ENCODE assay signal across 25 mouse cellular contexts in genomic region chr17:14927644-14928218, GRCm38 (mm10). TPM values are rescaled to one million over a fixed set of nuclear protein-coding genes. Genes with fewer than 3 reads are reported as not detected.
A peak's percentile ranks its signal among the peaks of the same experiment; 100 is the strongest.
DNase-seq lines count a peak whose midpoint lies in the region; ATAC-seq and TF ChIP-seq lines count a peak whose summit lies in the region.
"Had no signal": no experiment of that assay in that cellular context is flagged by ENCODE, and none has a peak within 500 bp of the region (broad histone marks: within the 10 kb centered on the region; RNA-seq: fewer than 3 reads in every experiment).

No protein-coding gene starts in this region.

- H3K36me3 ChIP-seq in CH12.LX (replicated peaks in 1 of 2; ENCODE audit: control insufficient read depth in 1 of 2, insufficient read depth in 1 of 2, low read length in 1 of 2) = peaks cover 0 to 2% of the 10 kb centered on the region in 2 experiments
- no peaks in the 10 kb centered on the region for H3K36me3 ChIP-seq in forebrain, embryonic 16.5 days (ENCODE audit: control insufficient read depth, insufficient read depth)
- H3K36me3 ChIP-seq: embryonic facial prominence, embryonic 13.5 days; forebrain, embryonic 15.5 days; G1E had no signal

- H3K9ac ChIP-seq in CH12.LX (ENCODE audit: insufficient read depth, low read depth) = peak overlapping the region; percentile 46
- no peak overlapping the region for H3K9ac ChIP-seq in forebrain, embryonic 16.5 days (replicated peaks; ENCODE audit: low read depth, low read length)
- H3K9ac ChIP-seq: embryonic facial prominence, embryonic 13.5 days; forebrain, embryonic 13.5 days; forebrain, embryonic 15.5 days had no signal

- H3K4me2 ChIP-seq in CH12.LX (ENCODE audit: insufficient read depth, low read depth, poor library complexity, severe bottlenecking) = peak overlapping the region; percentile 92
- H3K4me2 ChIP-seq in forebrain, embryonic 16.5 days (ENCODE audit: low read length) = no peak overlapping the region
- H3K4me2 ChIP-seq: embryonic facial prominence, embryonic 13.5 days; forebrain, embryonic 13.5 days; forebrain, embryonic 15.5 days had no signal

- TF ChIP-seq CTCF in CH12.LX (conservative IDR thresholded peaks at IDR 0.05 in 1 of 2, IDR thresholded peaks at IDR 0.05 in 1 of 2; ENCODE audit: low read depth in 2 of 2, low read length in 2 of 2) = no peak

- DNase-seq in A20 (ENCODE audit: low read depth, low spot score) (peak; percentile 81), CH12.LX (ENCODE audit: extremely low read depth) (peak; percentile 98), R1 (ENCODE audit: low read depth, low spot score) (peak; percentile 79)
- no peak for DNase-seq in kidney, adult 18-20 months
- no peak for DNase-seq in retina, postnatal 1 day
- DNase-seq: adrenal gland, adult 8-10 months; adrenal gland, postnatal 14 days; adrenal gland, postnatal 36 days; B cell, adult 2 months; cerebellum, adult 11-12 months; cerebellum, adult 2 months; cerebellum, adult 9-10 months; cerebellum, postnatal 10 days; cerebellum, postnatal 25 days had no signal

- in situ Hi-C loops in CH12.LX (cut with MboI; ENCODE audit: low pct_ligation_motif_present, low pct_unique_long_range_greater_than_20kb, low sequenced_read_pairs) = no loop called here

- ATAC-seq in forebrain, embryonic 16.5 days = no peak
- ATAC-seq: activated CD4-positive, CD25-positive, alpha-beta regulatory T cell, adult 4 months; CD4-positive, CD25-positive, alpha-beta regulatory T cell, adult 4 months; forebrain, embryonic 13.5 days; forebrain, embryonic 15.5 days; Patski had no signal

- peaks cover 23 to 57% of the 10 kb centered on the region in 2 experiments for H3K4me1 ChIP-seq in CH12.LX (ENCODE audit: control insufficient read depth in 1 of 2, insufficient read depth in 2 of 2)
- no peaks in the 10 kb centered on the region for H3K4me1 ChIP-seq in forebrain, embryonic 16.5 days (replicated peaks; ENCODE audit: control insufficient read depth, insufficient read depth, low read length)
- H3K4me1 ChIP-seq: forebrain, embryonic 13.5 days; forebrain, embryonic 15.5 days had no signal

- peak; percentile 49 for TF ChIP-seq POLR2A in CH12.LX (IDR thresholded peaks at IDR 0.05; ENCODE audit: low read depth, low read length)

- 85% methylated on average over 8 of the region's 8 CpGs for WGBS in forebrain, embryonic 16.5 days

- H3K9me3 ChIP-seq in CH12.LX (replicated peaks; ENCODE audit: low read length) = peaks cover 15% of the 10 kb centered on the region
- no peaks in the 10 kb centered on the region for H3K9me3 ChIP-seq in forebrain, embryonic 16.5 days (ENCODE audit: control insufficient read depth, low read length)
- H3K9me3 ChIP-seq: forebrain, embryonic 13.5 days; forebrain, embryonic 15.5 days; G1E had no signal

- H3K4me3 ChIP-seq in CH12.LX (replicated peaks in 1 of 3; ENCODE audit: low read depth in 2 of 3, low read length in 2 of 3, poor library complexity in 1 of 3) = peak overlapping the region in 2 of 3 experiments; percentile 36 to 38
- H3K4me3 ChIP-seq in forebrain, embryonic 16.5 days (replicated peaks; ENCODE audit: low read length) = no peak overlapping the region
- H3K4me3 ChIP-seq: embryonic facial prominence, embryonic 13.5 days; forebrain, embryonic 13.5 days; forebrain, embryonic 15.5 days had no signal

- TF ChIP-seq RAD21 in CH12.LX (IDR thresholded peaks at IDR 0.05; ENCODE audit: low read depth, low read length) = no peak

- dilution Hi-C loops in CH12.LX (cut with MboI; ENCODE audit: extremely low pct_ligation_motif_present, extremely low pct_unique_long_range_greater_than_20kb, low sequenced_read_pairs) = no loop called here

- H3K27ac ChIP-seq in CH12.LX (ENCODE audit: insufficient read depth, low read depth) = peak overlapping the region; percentile 96
- no peak overlapping the region for H3K27ac ChIP-seq in forebrain, embryonic 16.5 days (ENCODE audit: low read length)
- H3K27ac ChIP-seq: embryonic facial prominence, embryonic 13.5 days; forebrain, embryonic 13.5 days; forebrain, embryonic 15.5 days had no signal

- H3K79me2 ChIP-seq in CH12.LX (replicated peaks; ENCODE audit: control insufficient read depth, extremely low read depth, insufficient read depth, poor library complexity, severe bottlenecking) = no peaks in the 10 kb centered on the region

- H3K27me3 ChIP-seq in CH12.LX (replicated peaks) = no peaks in the 10 kb centered on the region
- no peaks in the 10 kb centered on the region for H3K27me3 ChIP-seq in forebrain, embryonic 16.5 days (replicated peaks; ENCODE audit: control insufficient read depth, insufficient read depth, low read length)
- H3K27me3 ChIP-seq: embryonic facial prominence, embryonic 13.5 days; forebrain, embryonic 13.5 days; forebrain, embryonic 15.5 days had no signal

- peak; percentile 80 for TF ChIP-seq EP300 in CH12.LX (IDR thresholded peaks at IDR 0.05; ENCODE audit: low read length)

TF ChIP-seq in CH12.LX, 34 proteins besides CTCF, POLR2A, EP300 and RAD21:
- TF ChIP-seq USF1 (IDR thresholded peaks at IDR 0.05; ENCODE audit: low read depth, low read length) (no peak), MEF2A (IDR thresholded peaks at IDR 0.05; ENCODE audit: borderline replicate concordance, low read depth, low read length) (peak; percentile 85), MAFK (IDR thresholded peaks at IDR 0.05; ENCODE audit: insufficient replicate concordance, low read length) (peak; percentile 28; the same call in 1 of the 2 replicates), NELFE (IDR thresholded peaks at IDR 0.05; ENCODE audit: low read depth, low read length) (peak; percentile 68), MYC (IDR thresholded peaks at IDR 0.05; ENCODE audit: low read depth, low read length) (peak; percentile 17; the same call in 1 of the 2 replicates), RCOR1 (conservative IDR thresholded peaks at IDR 0.05; ENCODE audit: low read depth, low read length) (peak; percentile 72; the same call in 1 of the 2 replicates), IRF4 (IDR thresholded peaks at IDR 0.05; ENCODE audit: low read depth, low read length) (peak; percentile 69), USF2 (conservative IDR thresholded peaks at IDR 0.05; ENCODE audit: low read depth, low read length) (no peak), ZC3H11A (IDR thresholded peaks at IDR 0.05; ENCODE audit: low read depth, low read length) (no peak), UBTF (IDR thresholded peaks at IDR 0.05; ENCODE audit: low read depth, low read length) (no peak), SIN3A (IDR thresholded peaks at IDR 0.05; ENCODE audit: low read length) (peak; percentile 82), MAZ (IDR thresholded peaks at IDR 0.05; ENCODE audit: low read depth, low read length) (peak; percentile 64; the same call in 1 of the 2 replicates), TBP (conservative IDR thresholded peaks at IDR 0.05; ENCODE audit: low read depth, low read length) (peak; percentile 81), NRF1 (IDR thresholded peaks at IDR 0.05; ENCODE audit: low read depth, low read length) (0 out of 2 replicates have a peak, but pooled peaks have one; percentile 14), CHD1 (IDR thresholded peaks at IDR 0.05; ENCODE audit: low read depth, low read length) (peak; percentile 30; the same call in 1 of the 2 replicates), MAX (IDR thresholded peaks at IDR 0.05; ENCODE audit: low read length) (peak; percentile 53; the same call in 1 of the 2 replicates), SMC3 (IDR thresholded peaks at IDR 0.05; ENCODE audit: low read depth, low read length) (no peak), JUND (conservative IDR thresholded peaks at IDR 0.05; ENCODE audit: low read depth, low read length) (peak; percentile 51; the same call in 1 of the 2 replicates), E2F4 (IDR thresholded peaks at IDR 0.05; ENCODE audit: insufficient replicate concordance, low read depth, low read length) (no peak), BHLHE40 (IDR thresholded peaks at IDR 0.05; ENCODE audit: low read depth, low read length) (peak; percentile 69), POLR2AphosphoS2 (IDR thresholded peaks at IDR 0.05; ENCODE audit: low read depth, low read length) (no peak), JUN (IDR thresholded peaks at IDR 0.05; ENCODE audit: insufficient read depth, low read depth, low read length) (peak; percentile 0; the same call in 1 of the 2 replicates), ETS1 (conservative IDR thresholded peaks at IDR 0.05; ENCODE audit: low read depth, low read length) (peak; percentile 77), TCF12 (IDR thresholded peaks at IDR 0.05; ENCODE audit: low read depth, low read length) (peak; percentile 94), KAT2A (IDR thresholded peaks at IDR 0.05; ENCODE audit: insufficient replicate concordance, low read length) (no peak), CHD2 (IDR thresholded peaks at IDR 0.05; ENCODE audit: low read length) (peak; percentile 58; the same call in 1 of the 2 replicates)

RNA-seq across cellular contexts. Expression of gene Wdr27, which starts 15.2 kb away (rescaled TPM):
- total RNA-seq in CH12.LX (2012; rRNA removed) = 1.4 and 2.3 TPM in 2 replicates
- 1.7 and 1.9 TPM in 2 replicates for total RNA-seq in CH12.LX (2014; rRNA removed)
- 1.8 and 2.1 TPM in 2 replicates for polyA plus RNA-seq in CH12.LX (2012; ENCODE audit: insufficient read length, low read depth)
- polyA plus RNA-seq in forebrain, embryonic 16.5 days (2015; fragmentation: Nextera tagmentation; extraction: Ambion mirVana) = 6.3 and 7.5 TPM in 2 replicates

RNA-seq across cellular contexts. Expression of gene 1600012H06Rik, which starts 15.3 kb away (rescaled TPM):
- total RNA-seq in CH12.LX (2012; rRNA removed) = 5.4 and 7.4 TPM in 2 replicates
- total RNA-seq in CH12.LX (2014; rRNA removed) = 10.5 and 10.6 TPM in 2 replicates
- 12.0 and 12.4 TPM in 2 replicates for polyA plus RNA-seq in CH12.LX (2012; ENCODE audit: insufficient read length, low read depth)
- polyA plus RNA-seq in forebrain, embryonic 16.5 days (2015; fragmentation: Nextera tagmentation; extraction: Ambion mirVana) = 33.1 and 37.3 TPM in 2 replicates

RNA-seq across cellular contexts. Expression of gene Phf10, which starts 33.3 kb away (rescaled TPM):
- total RNA-seq in CH12.LX (2012; rRNA removed) (216 and 364 TPM in 2 replicates), CH12.LX (2014; rRNA removed) (343 and 349 TPM in 2 replicates)
- 225 and 226 TPM in 2 replicates for polyA plus RNA-seq in CH12.LX (2012; ENCODE audit: insufficient read length, low read depth)
- 15.1 and 15.3 TPM in 2 replicates for polyA plus RNA-seq in forebrain, embryonic 16.5 days (2015; fragmentation: Nextera tagmentation; extraction: Ambion mirVana)

RNA-seq across cellular contexts. Expression of gene 9030025P20Rik, which starts 50.5 kb away (rescaled TPM):
- total RNA-seq in CH12.LX (2012; rRNA removed) (7.9 and 8.6 TPM in 2 replicates), CH12.LX (2014; rRNA removed) (6.4 and 6.5 TPM in 2 replicates)
- polyA plus RNA-seq in CH12.LX (2012; ENCODE audit: insufficient read length, low read depth) = 5.8 and 7.5 TPM in 2 replicates
- polyA plus RNA-seq in forebrain, embryonic 16.5 days (2015; fragmentation: Nextera tagmentation; extraction: Ambion mirVana) = 6.9 and 7.5 TPM in 2 replicates

RNA-seq across cellular contexts. Expression of gene Gm3417, which starts 50.9 kb away (rescaled TPM):
- total RNA-seq in CH12.LX (2012; rRNA removed) (0.46 TPM in 1 of 2 replicates, not detected in the other), CH12.LX (2014; rRNA removed) (1.8 and 3.1 TPM in 2 replicates)
- 1.8 TPM in 1 of 2 replicates, not detected in the other for polyA plus RNA-seq in CH12.LX (2012; ENCODE audit: insufficient read length, low read depth)
- polyA plus RNA-seq in forebrain, embryonic 16.5 days (2015; fragmentation: Nextera tagmentation; extraction: Ambion mirVana) = 0.47 and 0.86 TPM in 2 replicates
- total RNA-seq: adrenal gland, adult 18-20 months; adrenal gland, adult 8-10 months; adrenal gland, postnatal 36 days had no signal
- polyA plus RNA-seq: CD4-positive, CD25-positive, alpha-beta regulatory T cell, adult 4 months; embryonic facial prominence, embryonic 11.5 days; embryonic facial prominence, embryonic 13.5 days; forebrain, embryonic 13.5 days; frontal cortex, adult 2 months; Patski had no signal

Comparison
In these comparisons a context has a peak if more than half of its experiments do, and no peak if none do; other contexts are left out.
1. DNase-seq: peak in A20 (single experiment), CH12.LX (single experiment) and R1 (single experiment); none in kidney, adult 18-20 months (single experiment) and retina, postnatal 1 day (single experiment).
2. RNA of gene Phf10, which starts 33.3 kb away (polyA plus RNA-seq): 225 to 226 TPM in CH12.LX; 15.1 to 15.3 TPM in forebrain, embryonic 16.5 days; every median in the first group is over 10 times any median in the second.